Mouse (Mus musculus): ENCODE measurements around the gene Rptor. TPM values are rescaled to one million over a fixed set of nuclear protein-coding genes. Genes with fewer than 3 reads are reported as not detected.
"Not testable (repeated sequence)": the region's sequence is repeated elsewhere in the genome, so short reads cannot be mapped to it uniquely, and the experiment has no call there.

Gene Rptor
- polyA plus RNA-seq, 1 experiment from 2014 or later: 11.6 TPM

- H3K9me3 ChIP-seq (ENCODE audit: control insufficient read depth, low read length): no peaks in the 10 kb centered on the region
- no peak for ATAC-seq (ENCODE audit: low read depth)
- H3K4me2 ChIP-seq (ENCODE audit: low read depth, low read length): no peak overlapping the region
- H3K4me3 ChIP-seq (ENCODE audit: low read depth, low read length): no peak overlapping the region
- DNase-seq (ENCODE audit: low spot score): no peak
- H3K36me3 ChIP-seq (ENCODE audit: control insufficient read depth, insufficient read depth, low read length): no peaks in the 10 kb centered on the region
- no peak overlapping the region for H3K27ac ChIP-seq (replicated peaks; ENCODE audit: low read depth, low read length)
- 75% methylated on average over 14 of the region's 14 CpGs for WGBS
- H3K27me3 ChIP-seq (replicated peaks; ENCODE audit: control insufficient read depth, insufficient read depth, low read length): no peaks in the 10 kb centered on the region
- H3K4me1 ChIP-seq (ENCODE audit: control insufficient read depth, insufficient read depth, low read length): peaks cover 5% of the 10 kb centered on the region
- no peak overlapping the region for H3K9ac ChIP-seq (ENCODE audit: low read depth, low read length)
These were observed 42.1 kb downstream of the Rptor start for GRCm38 (mm10) chr11:119644612-119645379.

DNA sequence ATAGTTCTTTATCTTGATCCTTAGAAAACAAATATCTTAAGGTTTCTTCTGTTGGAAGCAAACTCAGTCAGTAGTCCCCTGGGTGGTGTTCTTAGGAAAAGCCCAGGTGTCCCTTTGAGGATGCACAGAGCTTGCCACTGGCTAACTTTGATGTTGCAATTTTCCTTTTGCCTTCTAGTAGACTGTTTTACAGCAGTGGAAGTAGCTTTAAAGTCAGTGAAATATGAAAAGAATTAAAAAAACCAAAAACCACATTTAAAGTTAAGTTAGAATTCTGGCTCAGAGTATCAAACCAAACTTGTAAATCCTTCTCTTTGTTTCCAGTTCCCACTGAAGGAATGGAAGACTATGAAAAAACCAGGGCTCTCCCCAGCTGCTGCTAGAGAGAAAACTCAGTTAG lies 47.8 kb downstream of the Rptor start:
- Histone ChIP-seq H3K4me3 (ENCODE audit: low read depth, low read length) (no peak overlapping the region), H3K4me1 (ENCODE audit: control insufficient read depth, insufficient read depth, low read length) (peaks cover 14% of the 10 kb centered on the region), H3K4me2 (ENCODE audit: low read depth, low read length) (no peak overlapping the region), H3K36me3 (ENCODE audit: control insufficient read depth, insufficient read depth, low read length) (no peaks in the 10 kb centered on the region), H3K9ac (ENCODE audit: low read depth, low read length) (no peak overlapping the region), H3K27ac (replicated peaks; ENCODE audit: low read depth, low read length) (no peak overlapping the region), H3K27me3 (replicated peaks; ENCODE audit: control insufficient read depth, insufficient read depth, low read length) (no peaks in the 10 kb centered on the region), H3K9me3 (ENCODE audit: control insufficient read depth, low read length) (no peaks in the 10 kb centered on the region)
- DNase-seq (ENCODE audit: low spot score) (no peak), ATAC-seq (ENCODE audit: low read depth) (no peak)

DNA sequence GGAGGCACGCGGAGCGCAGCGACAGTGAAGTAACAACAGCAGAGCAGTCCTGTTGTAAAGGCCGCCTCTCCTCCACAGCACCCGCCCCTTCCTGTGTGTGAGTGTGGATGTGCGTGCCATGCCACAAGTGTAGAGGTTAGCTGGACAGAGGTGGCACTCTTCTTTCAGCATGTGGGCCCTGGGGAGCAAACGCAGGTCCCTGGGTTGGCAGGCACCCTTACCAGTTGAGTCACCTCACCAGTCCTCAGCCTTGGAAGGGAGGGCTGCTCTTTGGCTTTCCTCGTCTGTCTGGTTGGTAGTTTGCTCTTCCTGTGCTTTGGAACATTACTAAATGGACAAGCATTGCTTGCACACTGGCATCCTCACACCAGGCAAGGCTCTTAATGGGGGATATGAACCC lies 50.6 kb downstream of the Rptor start:
- ATAC-seq (ENCODE audit: low read depth) (no peak), DNase-seq (ENCODE audit: low spot score) (no peak)
- Histone ChIP-seq H3K27ac (replicated peaks; ENCODE audit: low read depth, low read length) (no peak overlapping the region), H3K4me3 (ENCODE audit: low read depth, low read length) (no peak overlapping the region), H3K4me2 (ENCODE audit: low read depth, low read length) (no peak overlapping the region), H3K27me3 (replicated peaks; ENCODE audit: control insufficient read depth, insufficient read depth, low read length) (no peaks in the 10 kb centered on the region), H3K4me1 (ENCODE audit: control insufficient read depth, insufficient read depth, low read length) (peaks cover 14% of the 10 kb centered on the region), H3K9ac (ENCODE audit: low read depth, low read length) (no peak overlapping the region), H3K36me3 (ENCODE audit: control insufficient read depth, insufficient read depth, low read length) (0 out of 2 replicates have a peak, but pooled peaks cover 4% of the 10 kb centered on the region), H3K9me3 (ENCODE audit: control insufficient read depth, low read length) (no peaks in the 10 kb centered on the region)
- 86% methylated on average over 9 of the region's 9 CpGs for WGBS

GRCm38 (mm10) chr11:119657534-119657933 lies 54.8 kb downstream of the Rptor start:
- Histone ChIP-seq H3K9me3 (ENCODE audit: control insufficient read depth, low read length) (no peaks in the 10 kb centered on the region), H3K4me1 (ENCODE audit: control insufficient read depth, insufficient read depth, low read length) (no peaks in the 10 kb centered on the region), H3K4me3 (ENCODE audit: low read depth, low read length) (no peak overlapping the region), H3K36me3 (ENCODE audit: control insufficient read depth, insufficient read depth, low read length) (0 out of 2 replicates have a peak, but pooled peaks cover 5% of the 10 kb centered on the region), H3K4me2 (ENCODE audit: low read depth, low read length) (no peak overlapping the region), H3K9ac (ENCODE audit: low read depth, low read length) (no peak overlapping the region), H3K27ac (replicated peaks; ENCODE audit: low read depth, low read length) (no peak overlapping the region), H3K27me3 (replicated peaks; ENCODE audit: control insufficient read depth, insufficient read depth, low read length) (no peaks in the 10 kb centered on the region)
- no peak for DNase-seq (ENCODE audit: low spot score)
- WGBS: 75% methylated on average over 6 of the region's 6 CpGs
- ATAC-seq (ENCODE audit: low read depth): no peak

DNA sequence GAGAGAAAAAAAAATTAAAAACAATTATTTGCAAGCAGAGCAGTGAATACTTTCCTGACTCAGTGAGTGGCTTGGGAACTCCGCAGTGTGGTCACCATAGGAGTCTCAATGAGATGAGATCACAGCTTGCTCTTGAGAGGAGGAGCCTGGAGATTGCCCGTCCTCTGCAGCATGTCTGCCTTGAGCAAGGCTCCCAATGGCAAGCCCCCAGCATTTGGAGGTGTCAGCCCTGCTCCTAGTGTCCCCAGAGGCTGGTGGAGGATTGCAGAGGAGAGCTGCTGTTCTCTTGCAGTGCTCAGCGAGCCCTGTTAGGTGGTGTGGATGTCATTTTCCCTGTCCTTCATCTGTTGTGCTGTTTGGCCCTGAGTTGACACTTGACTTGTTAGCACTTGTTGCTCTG lies 56.6 kb downstream of the Rptor start:
- DNase-seq (ENCODE audit: low spot score) (no peak), ATAC-seq (ENCODE audit: low read depth) (no peak)
- 0 out of 2 replicates have a peak, but pooled peaks cover 5% of the 10 kb centered on the region for H3K36me3 ChIP-seq (ENCODE audit: control insufficient read depth, insufficient read depth, low read length)
- H3K4me1 ChIP-seq (ENCODE audit: control insufficient read depth, insufficient read depth, low read length): no peaks in the 10 kb centered on the region
- H3K9me3 ChIP-seq (ENCODE audit: control insufficient read depth, low read length): no peaks in the 10 kb centered on the region
- WGBS: 86% methylated on average over 3 of the region's 3 CpGs
- no peaks in the 10 kb centered on the region for H3K27me3 ChIP-seq (replicated peaks; ENCODE audit: control insufficient read depth, insufficient read depth, low read length)
- no peak overlapping the region for H3K27ac ChIP-seq (replicated peaks; ENCODE audit: low read depth, low read length)
- no peak overlapping the region for H3K4me3 ChIP-seq (ENCODE audit: low read depth, low read length)
- no peak overlapping the region for H3K9ac ChIP-seq (ENCODE audit: low read depth, low read length)
- H3K4me2 ChIP-seq (ENCODE audit: low read depth, low read length): no peak overlapping the region

- 30% methylated on average over 4 of the region's 4 CpGs for WGBS
- H3K9me3 ChIP-seq (ENCODE audit: control insufficient read depth, low read length): not testable (repeated sequence)
These were observed 58.8 kb downstream of the Rptor start for GRCm38 (mm10) chr11:119661479-119661878.

GRCm38 (mm10) chr11:119663876-119664275 lies 61.2 kb downstream of the Rptor start:
- H3K36me3 ChIP-seq (ENCODE audit: control insufficient read depth, insufficient read depth, low read length): no peaks in the 10 kb centered on the region
- ATAC-seq (ENCODE audit: low read depth) (no peak), DNase-seq (ENCODE audit: low spot score) (no peak)
- H3K4me3 ChIP-seq (ENCODE audit: low read depth, low read length): no peak overlapping the region
- 76% methylated on average over 2 of the region's 2 CpGs for WGBS
- H3K9ac ChIP-seq (ENCODE audit: low read depth, low read length): no peak overlapping the region
- no peak overlapping the region for H3K27ac ChIP-seq (replicated peaks; ENCODE audit: low read depth, low read length)
- peaks cover 4% of the 10 kb centered on the region for H3K4me1 ChIP-seq (ENCODE audit: control insufficient read depth, insufficient read depth, low read length)
- H3K9me3 ChIP-seq (ENCODE audit: control insufficient read depth, low read length): no peaks in the 10 kb centered on the region
- H3K4me2 ChIP-seq (ENCODE audit: low read depth, low read length): no peak overlapping the region
- H3K27me3 ChIP-seq (replicated peaks; ENCODE audit: control insufficient read depth, insufficient read depth, low read length): no peaks in the 10 kb centered on the region

More at GRCm38 (mm10) chr11:119661479-119661878, 58.8 kb downstream of the Rptor start:
- ATAC-seq (ENCODE audit: low read depth) (peak; percentile 44; the same call in 1 of the 2 replicates), DNase-seq (ENCODE audit: low spot score) (peak; percentile 71)
- not testable (repeated sequence) for H3K4me2 ChIP-seq (ENCODE audit: low read depth, low read length); H3K36me3 ChIP-seq (ENCODE audit: control insufficient read depth, insufficient read depth, low read length); H3K27ac ChIP-seq (replicated peaks; ENCODE audit: low read depth, low read length); H3K4me1 ChIP-seq (ENCODE audit: control insufficient read depth, insufficient read depth, low read length); H3K27me3 ChIP-seq (replicated peaks; ENCODE audit: control insufficient read depth, insufficient read depth, low read length); H3K9ac ChIP-seq (ENCODE audit: low read depth, low read length); H3K4me3 ChIP-seq (ENCODE audit: low read depth, low read length)

DNA sequence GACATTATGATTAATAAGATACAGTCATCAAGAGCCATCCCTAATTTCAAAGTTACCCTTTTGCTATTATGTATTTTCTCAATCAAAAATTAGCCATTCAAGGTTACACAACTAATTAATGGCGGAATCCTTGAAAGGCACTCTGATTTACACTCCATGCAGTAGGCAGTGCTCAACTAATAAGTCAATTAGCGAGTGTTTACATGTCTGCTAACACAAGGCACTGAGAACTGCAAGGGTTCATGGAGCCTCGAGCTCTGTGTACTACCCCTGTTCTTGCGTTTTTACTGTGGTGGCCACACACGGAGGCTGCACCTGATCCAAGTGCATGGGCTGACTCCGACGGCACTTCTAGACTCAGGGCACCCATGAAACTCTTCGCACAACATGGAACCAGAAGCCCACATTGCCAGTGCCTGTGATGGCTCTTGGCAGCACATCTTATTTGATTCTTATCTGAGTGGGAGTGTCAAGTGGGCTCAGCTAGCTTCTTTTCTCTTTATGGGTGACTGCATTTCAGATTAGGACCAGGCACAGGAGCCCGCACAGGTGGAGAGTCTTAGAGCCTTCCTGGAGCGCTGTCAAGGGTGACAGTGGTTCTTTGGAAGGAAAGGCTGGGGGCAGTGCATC lies 62.1 kb downstream of the Rptor start:
- no peaks in the 10 kb centered on the region for H3K9me3 ChIP-seq (ENCODE audit: control insufficient read depth, low read length)
- no peak overlapping the region for H3K4me3 ChIP-seq (ENCODE audit: low read depth, low read length)
- ATAC-seq (ENCODE audit: low read depth): no peak
- no peak overlapping the region for H3K4me2 ChIP-seq (ENCODE audit: low read depth, low read length)
- no peak overlapping the region for H3K27ac ChIP-seq (replicated peaks; ENCODE audit: low read depth, low read length)
- no peak for DNase-seq (ENCODE audit: low spot score)
- WGBS: 78% methylated on average over 10 of the region's 10 CpGs
- no peaks in the 10 kb centered on the region for H3K27me3 ChIP-seq (replicated peaks; ENCODE audit: control insufficient read depth, insufficient read depth, low read length)
- no peaks in the 10 kb centered on the region for H3K36me3 ChIP-seq (ENCODE audit: control insufficient read depth, insufficient read depth, low read length)
- H3K9ac ChIP-seq (ENCODE audit: low read depth, low read length): no peak overlapping the region
- peaks cover 4% of the 10 kb centered on the region for H3K4me1 ChIP-seq (ENCODE audit: control insufficient read depth, insufficient read depth, low read length)

DNA sequence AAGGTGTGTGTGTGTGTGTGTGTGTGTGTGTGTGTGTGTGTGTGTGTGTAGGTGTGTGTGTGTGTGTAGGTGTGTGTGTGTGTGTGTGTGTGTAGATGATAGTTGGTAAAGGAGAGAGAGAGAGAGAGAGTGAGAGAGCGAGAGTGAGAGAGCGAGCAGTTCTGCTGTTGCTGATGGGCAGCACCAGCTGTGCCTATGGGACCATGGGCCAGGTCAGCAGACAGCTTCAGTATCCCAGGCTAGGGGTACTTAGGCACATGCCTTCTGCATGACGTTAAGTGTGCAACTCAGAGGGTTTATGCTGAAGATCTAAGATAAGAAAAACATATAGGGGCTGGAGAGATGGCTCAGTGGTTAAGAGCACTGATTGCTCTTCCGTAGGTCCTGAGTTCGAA lies 62.6 kb downstream of the Rptor start:
- ATAC-seq (ENCODE audit: low read depth) (no peak; the same call in 1 of the 2 replicates), DNase-seq (ENCODE audit: low spot score) (peak; percentile 64)
- Histone ChIP-seq H3K27me3 (replicated peaks; ENCODE audit: control insufficient read depth, insufficient read depth, low read length) (no peaks in the 10 kb centered on the region), H3K9ac (ENCODE audit: low read depth, low read length) (no peak overlapping the region), H3K9me3 (ENCODE audit: control insufficient read depth, low read length) (no peaks in the 10 kb centered on the region), H3K36me3 (ENCODE audit: control insufficient read depth, insufficient read depth, low read length) (no peaks in the 10 kb centered on the region), H3K4me1 (ENCODE audit: control insufficient read depth, insufficient read depth, low read length) (peaks cover 4% of the 10 kb centered on the region), H3K27ac (replicated peaks; ENCODE audit: low read depth, low read length) (no peak overlapping the region), H3K4me3 (ENCODE audit: low read depth, low read length) (no peak overlapping the region), H3K4me2 (ENCODE audit: low read depth, low read length) (no peak overlapping the region)
- 84% methylated on average over 5 of the region's 5 CpGs for WGBS
